ENCODE assay signal across 10 mouse cellular contexts in genomic region chr3:52343270-52344070, GRCm38 (mm10).
A peak's percentile ranks its signal among the peaks of the same experiment; 100 is the strongest.
DNase-seq lines count a peak whose midpoint lies in the region; ATAC-seq and TF ChIP-seq lines count a peak whose summit lies in the region.
"Had no signal": no experiment of that assay in that cellular context is flagged by ENCODE, and none has a peak within 500 bp of the region (broad histone marks: within the 10 kb centered on the region; RNA-seq: fewer than 3 reads in every experiment).

No protein-coding gene starts in this region.

- no peak overlapping the region for H3K27ac ChIP-seq in kidney, embryonic 14.5 days (ENCODE audit: low read depth, low read length)
- no peak overlapping the region for H3K27ac ChIP-seq in kidney, postnatal 0 days

- H3K4me1 ChIP-seq in kidney, embryonic 14.5 days (ENCODE audit: control insufficient read depth, insufficient read depth, low read length): peaks cover 20% of the 10 kb centered on the region
- H3K4me1 ChIP-seq in kidney, postnatal 0 days (replicated peaks; ENCODE audit: insufficient read depth, low read length): peaks cover 30% of the 10 kb centered on the region

- in situ Hi-C loops in Patski (cut with MboI; ENCODE audit: low pct_unique_long_range_greater_than_20kb): no loop called here

- no peaks in the 10 kb centered on the region for H3K9me3 ChIP-seq in kidney, embryonic 14.5 days (ENCODE audit: control insufficient read depth, low read length)
- H3K9me3 ChIP-seq in kidney, postnatal 0 days (replicated peaks; ENCODE audit: low read length): no peaks in the 10 kb centered on the region

- H3K4me2 ChIP-seq in kidney, embryonic 14.5 days (replicated peaks; ENCODE audit: low read depth, low read length): no peak overlapping the region
- no peak overlapping the region for H3K4me2 ChIP-seq in kidney, postnatal 0 days (ENCODE audit: low read length)

- H3K27me3 ChIP-seq in kidney, embryonic 14.5 days (ENCODE audit: control insufficient read depth, insufficient read depth, low read length): no peaks in the 10 kb centered on the region
- no peaks in the 10 kb centered on the region for H3K27me3 ChIP-seq in Patski
- H3K27me3 ChIP-seq in kidney, postnatal 0 days (ENCODE audit: insufficient read depth, low read length): no peaks in the 10 kb centered on the region

- no peak overlapping the region for H3K9ac ChIP-seq in kidney, embryonic 14.5 days (ENCODE audit: low read depth, low read length)
- H3K9ac ChIP-seq in kidney, postnatal 0 days (ENCODE audit: low read depth, low read length): no peak overlapping the region

- WGBS in kidney, embryonic 14.5 days: 80% methylated on average over 6 of the region's 6 CpGs
- WGBS in kidney, postnatal 0 days: 71% methylated on average over 6 of the region's 6 CpGs

- H3K4me3 ChIP-seq in kidney, embryonic 14.5 days (ENCODE audit: low read length): no peak overlapping the region
- H3K4me3 ChIP-seq in kidney, postnatal 0 days (replicated peaks; ENCODE audit: low read depth, low read length): no peak overlapping the region
- H3K4me3 ChIP-seq: erythroblast, embryonic 14.5 days; myocyte had no signal

- CTCF ChIA-PET in Patski (lab: Charles Lee): interaction anchor here (1.1 to 2.7 kb wide), 10 partner anchors 8 to 500 kb away, joined by 3 to 11 read pairs (median 4); no protein-coding TSS in a partner anchor

- peak; percentile 52 for DNase-seq in kidney, adult 11 months
- DNase-seq in Patski (ENCODE audit: low read depth, low spot score): peak; percentile 77
- DNase-seq in kidney, postnatal 0 days (ENCODE audit: low spot score): peak; percentile 33
- peak; percentile 76 to 77 for DNase-seq in spleen, postnatal 36 days (ENCODE audit: low spot score in 2 of 2)
- no peak for DNase-seq in ovary, postnatal 36 days (ENCODE audit: low spot score)
- DNase-seq in retina, embryonic 14.5 days (ENCODE audit: low spot score): no peak
- DNase-seq in frontal cortex, adult 2 months (ENCODE audit: extremely low spot score in 1 of 2, low spot score in 1 of 2): no peak

- no peak for ATAC-seq in kidney, embryonic 14.5 days (ENCODE audit: low FRiP score, low TSS enrichment)
- peak; percentile 91 for ATAC-seq in Patski
- no peak; the same call in 1 of the 2 replicates for ATAC-seq in kidney, postnatal 0 days (replicated peaks; ENCODE audit: low FRiP score, low read depth)

- no peak for TF ChIP-seq CTCF in Patski (IDR thresholded peaks at IDR 0.05)
- TF ChIP-seq CTCF in kidney, postnatal 0 days (IDR thresholded peaks at IDR 0.05; ENCODE audit: low read depth): no peak

- POLR2A ChIA-PET in Patski (lab: Charles Lee): interaction anchor here (0.5 to 2.0 kb wide), 4 partner anchors 19 to 1171 kb away, joined by 3 to 5 read pairs (median 4); no protein-coding TSS in a partner anchor

- peaks cover 14% of the 10 kb centered on the region; the same call in 1 of the 2 replicates for H3K36me3 ChIP-seq in kidney, embryonic 14.5 days (ENCODE audit: control insufficient read depth, insufficient read depth, low read length)
- peaks cover 12% of the 10 kb centered on the region; the same call in 1 of the 2 replicates for H3K36me3 ChIP-seq in kidney, postnatal 0 days (ENCODE audit: insufficient read depth, low read length)

Comparison
In these comparisons a context has a peak if more than half of its experiments do, and no peak if none do; other contexts are left out.
1. DNase-seq: peak in kidney, adult 11 months (single experiment), Patski (single experiment), kidney, postnatal 0 days (single experiment) and spleen, postnatal 36 days (2 of 2); none in ovary, postnatal 36 days (single experiment), retina, embryonic 14.5 days (single experiment) and frontal cortex, adult 2 months (0 of 2).